Mouse (Mus musculus): ENCODE results near the gene Ankrd2. TPM values are rescaled to one million over a fixed set of nuclear protein-coding genes. Genes with fewer than 3 reads are reported as not detected.
A peak's percentile ranks its signal among the peaks of the same experiment; 100 is the strongest.

The Ankrd2 gene
- under 1 TPM in 1 of 2 experiments, not detected in 1; 0.25 TPM for total RNA-seq (2021)

GRCm38 (mm10) chr19:42035456-42036248 lies at the start of gene Ankrd2:
Ankrd2 (plus strand) TSS chr19:42036000.
- DNase-seq = peak; percentile 90

DNA sequence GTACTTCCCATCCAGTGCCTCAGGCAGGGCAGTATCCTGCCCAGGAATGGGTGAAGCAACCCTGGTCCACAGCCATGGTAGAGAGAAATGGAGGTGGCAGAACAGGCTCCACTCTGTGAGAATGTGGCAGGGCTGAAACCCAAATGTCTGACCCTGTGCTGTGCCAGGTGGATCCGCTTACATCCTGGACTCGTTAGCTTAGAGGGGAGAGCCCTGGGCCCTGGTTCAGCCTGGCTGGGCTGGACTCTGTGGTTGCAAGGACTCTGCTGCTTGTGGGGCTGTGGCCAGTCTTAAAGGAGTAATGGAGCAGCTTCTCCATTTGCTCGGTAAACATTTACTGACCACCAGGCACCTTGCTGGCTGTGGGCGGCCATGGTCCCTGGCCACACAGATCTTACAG lies 48.6 kb upstream of the Ankrd2 start:
- DNase-seq = no peak

DNA sequence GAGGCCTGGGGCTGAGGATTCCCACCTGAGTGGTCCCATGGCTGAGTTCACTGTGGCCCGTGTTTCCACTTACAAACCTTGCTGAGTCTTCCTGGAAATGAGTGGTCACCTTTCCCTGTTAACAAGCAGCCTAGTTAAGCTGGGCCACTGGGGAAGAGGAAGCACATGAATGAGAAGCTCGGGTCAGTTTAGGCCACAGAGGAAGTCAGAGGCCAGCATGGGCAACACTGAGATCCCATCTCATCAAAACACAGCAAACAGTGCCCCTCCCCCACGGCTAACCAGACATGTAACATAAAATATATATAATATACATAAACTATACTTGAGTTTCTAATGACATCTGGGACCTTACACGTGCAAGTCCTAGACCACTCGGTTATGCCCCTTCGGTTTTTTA lies 46.0 kb upstream of the Ankrd2 start:
- DNase-seq = no peak

DNA sequence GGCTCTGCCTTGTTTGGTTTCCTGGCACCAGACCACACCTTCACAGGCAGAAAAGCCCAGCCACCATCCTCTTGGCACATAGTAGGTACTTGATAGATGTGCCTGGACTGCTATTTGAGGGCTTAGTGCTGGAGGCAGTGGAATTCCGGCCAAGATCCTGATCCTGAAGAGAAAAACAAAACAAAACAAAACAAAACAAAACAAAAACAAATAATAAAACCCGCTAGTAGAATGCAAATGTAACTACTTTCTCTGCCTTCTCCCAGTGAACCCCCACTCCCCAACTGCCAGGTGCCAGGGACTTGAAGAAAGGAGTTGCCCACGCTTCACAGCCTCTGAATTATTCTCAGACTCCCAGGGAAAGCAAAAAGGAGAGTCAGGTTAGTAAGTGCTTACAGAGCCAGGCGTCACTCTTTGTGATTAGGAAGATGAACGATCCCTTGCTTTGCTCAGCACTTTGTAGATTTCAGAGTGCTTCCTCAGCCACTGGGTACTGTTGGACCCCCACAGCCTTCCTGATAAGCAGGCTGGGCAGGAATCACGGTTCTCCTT lies 43.8 kb upstream of the Ankrd2 start:
- DNase-seq = no peak

DNA sequence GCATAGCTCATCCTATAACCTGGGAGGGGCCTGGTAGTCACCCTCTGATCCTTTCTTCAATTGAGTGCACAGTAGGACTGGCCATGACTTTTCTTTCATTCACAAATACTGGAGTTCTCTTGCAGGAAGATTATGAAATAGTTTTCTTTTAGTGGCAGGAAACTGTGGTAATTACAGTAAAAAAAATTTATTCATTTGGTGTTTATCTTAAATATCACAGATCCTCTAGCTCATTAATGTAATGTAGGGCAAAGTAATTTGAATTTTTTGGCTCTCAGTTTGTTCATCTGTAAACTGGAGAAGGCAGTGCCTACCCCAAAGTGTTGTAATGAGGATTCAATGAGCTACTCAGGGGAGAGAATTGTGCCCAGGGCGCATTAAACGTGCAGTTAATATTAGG lies 42.8 kb upstream of the Ankrd2 start:
- no peak for DNase-seq

- peak; percentile 89 for DNase-seq
These were observed 42.3 kb upstream of the Ankrd2 start for GRCm38 (mm10) chr19:41993484-41993883.

GRCm38 (mm10) chr19:41994023-41994422 lies 41.8 kb upstream of the Ankrd2 start:
- DNase-seq = no peak

DNA sequence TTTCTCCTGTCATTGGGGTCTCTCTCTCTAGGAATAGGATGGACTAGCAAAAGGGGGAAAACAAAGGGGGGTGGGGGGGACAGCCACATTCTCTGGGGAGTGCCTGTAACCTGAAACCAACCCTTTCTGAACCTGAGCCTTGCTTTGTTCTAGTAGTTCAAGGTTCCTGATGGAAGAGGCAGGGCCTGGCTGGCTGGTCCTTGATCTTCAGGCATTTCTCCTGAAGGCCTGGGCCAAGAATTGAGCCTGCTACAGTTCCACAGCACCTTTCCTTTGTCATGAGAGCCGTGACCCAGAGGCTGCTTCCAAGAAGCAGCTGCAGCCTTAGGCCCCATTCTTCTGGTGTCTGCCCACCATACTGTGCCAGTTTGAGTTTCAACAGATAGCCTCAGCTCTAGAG lies 40.3 kb upstream of the Ankrd2 start:
- DNase-seq = no peak

- peak; percentile 40 for DNase-seq
These were observed 38.7 kb upstream of the Ankrd2 start for GRCm38 (mm10) chr19:41997090-41997489.

GRCm38 (mm10) chr19:41998770-41999548 lies 36.8 kb upstream of the Ankrd2 start:
- peak; percentile 46 for DNase-seq

GRCm38 (mm10) chr19:41999688-42000283 lies 36.0 kb upstream of the Ankrd2 start:
- DNase-seq = no peak

DNA sequence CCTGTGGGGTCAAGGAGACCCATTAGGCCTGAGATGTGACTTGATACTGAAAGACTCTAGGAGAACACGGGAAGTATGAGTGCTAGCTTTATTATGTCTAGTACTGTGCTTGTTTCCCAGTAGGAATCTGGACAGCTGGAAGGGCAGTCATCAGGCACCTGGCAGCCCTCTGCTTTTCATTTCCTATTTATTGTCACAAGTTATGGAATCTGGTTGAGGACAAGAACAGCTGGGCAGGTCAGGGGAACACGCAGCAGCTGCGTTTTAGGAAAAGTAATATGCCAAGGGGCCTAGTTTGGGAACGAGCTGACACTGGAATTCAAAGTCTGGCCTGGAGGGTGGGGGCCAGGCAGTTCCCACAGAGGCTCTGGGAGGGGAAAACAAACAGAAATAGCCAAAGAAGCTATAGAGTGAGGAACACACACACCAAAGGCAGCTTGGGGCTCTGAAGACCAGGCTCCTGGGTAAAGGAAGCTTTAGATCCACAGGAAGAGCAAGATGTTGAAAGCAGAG lies 35.3 kb upstream of the Ankrd2 start:
- peak; percentile 48 for DNase-seq

GRCm38 (mm10) chr19:42001253-42001980 lies 34.4 kb upstream of the Ankrd2 start:
- DNase-seq = no peak

GRCm38 (mm10) chr19:42004258-42004657 lies 31.5 kb upstream of the Ankrd2 start:
- DNase-seq = no peak

- no peak for DNase-seq
These were observed 30.2 kb upstream of the Ankrd2 start for GRCm38 (mm10) chr19:42005616-42006015.

DNA sequence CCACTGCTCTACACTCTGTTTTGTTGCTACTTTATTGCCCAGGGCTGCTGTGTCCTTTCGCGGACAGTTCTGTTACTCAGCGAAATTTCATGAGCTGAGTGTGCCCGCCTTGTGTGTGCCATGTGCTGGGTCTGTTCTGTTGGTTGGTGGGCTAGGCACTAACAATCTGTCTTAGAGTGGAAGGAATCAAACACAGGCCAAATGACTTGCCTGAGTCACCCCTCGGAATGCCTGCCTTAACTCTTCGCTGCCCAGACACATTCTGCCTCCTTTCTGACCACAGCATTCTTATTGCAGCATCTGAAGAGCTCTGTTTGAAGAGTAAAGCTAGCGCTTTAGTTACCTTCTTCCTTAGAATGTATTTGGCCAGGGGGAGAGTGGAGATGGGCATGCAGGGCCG lies 29.2 kb upstream of the Ankrd2 start:
- no peak for DNase-seq

GRCm38 (mm10) chr19:42008586-42008985 lies 27.2 kb upstream of the Ankrd2 start:
- DNase-seq = no peak

DNA sequence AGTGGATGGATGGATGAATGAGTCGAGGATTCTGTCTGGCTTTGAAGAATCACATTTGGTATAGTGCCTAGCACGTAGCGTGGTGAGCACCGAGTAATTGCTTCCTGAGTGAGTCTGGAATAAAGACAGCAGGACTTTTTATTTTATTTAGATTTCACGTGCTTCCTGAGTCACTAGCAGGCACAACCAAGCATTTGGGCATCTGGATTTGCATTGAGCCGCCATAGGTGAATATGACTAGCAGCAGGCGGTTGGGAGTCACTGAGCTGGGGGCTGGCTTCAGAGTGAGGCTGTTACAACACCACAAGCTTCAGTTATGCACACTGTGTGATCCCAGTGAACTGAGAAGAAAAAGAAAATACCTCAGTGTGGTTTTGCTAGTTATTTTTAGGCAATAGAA lies 26.7 kb upstream of the Ankrd2 start:
- no peak for DNase-seq

DNA sequence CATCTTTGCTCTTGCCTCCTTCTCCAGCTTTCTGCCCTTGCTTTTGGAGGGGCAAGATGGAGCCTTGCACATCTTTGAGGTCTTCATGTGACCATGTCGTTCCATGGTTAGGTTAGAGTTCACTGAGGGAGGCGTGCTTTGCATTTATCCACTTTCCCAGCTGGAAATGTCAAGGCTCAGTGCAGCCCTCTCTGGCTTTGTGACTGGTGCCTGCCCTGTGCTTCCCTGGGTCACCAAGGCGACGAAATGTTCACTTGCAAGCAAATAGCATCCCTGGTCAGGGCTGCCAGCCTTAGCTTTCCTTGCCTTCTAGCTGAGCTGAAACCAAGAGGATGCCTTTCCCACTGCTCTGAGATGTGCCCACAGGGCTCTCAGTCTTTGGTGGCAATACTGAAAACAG lies 25.4 kb upstream of the Ankrd2 start:
- DNase-seq = no peak

GRCm38 (mm10) chr19:42011123-42011522 lies 24.7 kb upstream of the Ankrd2 start:
- DNase-seq = no peak

DNA sequence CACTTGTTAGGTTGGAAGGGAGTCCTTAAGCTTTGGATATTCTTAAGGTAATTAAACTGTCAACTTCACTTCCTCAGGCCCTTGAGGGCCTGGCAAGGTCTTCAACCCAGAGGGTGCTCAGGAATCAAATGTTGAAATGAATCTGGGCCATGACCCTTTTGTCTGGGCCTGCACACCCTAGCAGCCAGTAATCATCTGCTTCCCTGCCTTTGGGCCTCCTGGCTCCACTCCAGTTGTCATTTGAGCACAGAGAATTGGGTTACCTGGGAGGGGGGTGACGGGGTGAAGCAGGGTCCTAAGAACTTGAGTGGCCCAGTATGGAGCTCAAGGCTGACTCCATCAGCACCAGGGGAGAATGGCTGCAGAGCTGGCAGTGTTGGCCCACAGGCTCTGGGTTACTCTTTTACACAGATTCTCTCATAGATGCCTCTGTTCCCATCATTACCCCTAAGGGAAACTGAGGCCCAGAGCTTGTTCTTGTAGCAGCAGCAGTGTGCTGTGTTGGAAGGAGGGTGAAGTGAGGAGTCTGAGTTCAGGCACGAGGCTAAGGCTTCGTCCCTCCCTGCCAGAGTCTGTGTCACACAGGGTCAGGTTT lies 21.5 kb upstream of the Ankrd2 start:
- no peak for DNase-seq

- DNase-seq = no peak
These were observed 20.8 kb upstream of the Ankrd2 start for GRCm38 (mm10) chr19:42015001-42015400.
